Mouse (Mus musculus): ENCODE measurements around the gene Wwtr1. TPM values are rescaled to one million over a fixed set of nuclear protein-coding genes. Genes with fewer than 3 reads are reported as not detected.

The Wwtr1 gene
- polyA plus RNA-seq, 1 experiment from 2014 or later, result not detected

DNA sequence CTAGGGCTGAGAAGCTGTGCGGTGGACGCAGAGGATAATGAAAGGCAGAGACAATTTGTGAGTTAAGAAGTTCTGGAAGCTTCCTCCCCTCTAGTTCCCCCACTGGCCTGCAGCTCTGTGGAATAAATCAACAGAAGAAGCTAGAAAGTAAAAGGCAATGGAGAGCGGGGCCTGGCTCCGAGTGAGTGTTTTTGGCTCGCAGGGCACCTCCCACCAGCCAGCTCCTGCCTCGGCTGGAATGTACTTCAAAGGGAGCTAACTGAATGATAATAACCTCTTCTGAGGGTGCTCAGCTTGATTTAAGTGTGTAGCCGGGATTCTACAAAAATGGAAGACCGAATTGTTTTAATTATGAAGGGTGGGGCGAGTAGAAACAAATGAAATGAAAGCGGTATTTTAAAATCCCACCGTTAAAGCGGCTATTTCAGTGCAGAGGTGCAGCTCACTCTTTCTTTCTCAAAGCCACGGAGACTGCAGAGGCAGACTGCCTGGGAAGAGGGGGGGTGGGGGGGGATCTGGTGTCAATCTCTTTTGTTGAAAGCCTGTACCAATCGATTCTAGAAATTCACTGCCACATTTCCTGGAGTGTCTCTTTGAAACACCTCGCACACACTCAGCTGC lies 104.6 kb downstream of the Wwtr1 start:
- no peaks in the 10 kb centered on the region for H3K79me2 ChIP-seq (ENCODE audit: inconsistent target)
- no peaks in the 10 kb centered on the region for H3K36me3 ChIP-seq (ENCODE audit: inconsistent target)
- no peak overlapping the region for H3K27ac ChIP-seq
- H3K4me3 ChIP-seq (ENCODE audit: inconsistent target), result no peak overlapping the region
- 19% methylated on average over 15 of the region's 15 CpGs for WGBS (ENCODE audit: missing documents)

- Histone ChIP-seq H3K79me2 (ENCODE audit: inconsistent target) (no peaks in the 10 kb centered on the region), H3K36me3 (ENCODE audit: inconsistent target) (no peaks in the 10 kb centered on the region), H3K4me3 (ENCODE audit: inconsistent target) (no peak overlapping the region), H3K27ac (no peak overlapping the region)
- WGBS (ENCODE audit: missing documents), result 43% methylated on average over 5 of the region's 5 CpGs
Observed at GRCm38 (mm10) chr3:57470326-57470725, 105.4 kb downstream of the Wwtr1 start.

DNA sequence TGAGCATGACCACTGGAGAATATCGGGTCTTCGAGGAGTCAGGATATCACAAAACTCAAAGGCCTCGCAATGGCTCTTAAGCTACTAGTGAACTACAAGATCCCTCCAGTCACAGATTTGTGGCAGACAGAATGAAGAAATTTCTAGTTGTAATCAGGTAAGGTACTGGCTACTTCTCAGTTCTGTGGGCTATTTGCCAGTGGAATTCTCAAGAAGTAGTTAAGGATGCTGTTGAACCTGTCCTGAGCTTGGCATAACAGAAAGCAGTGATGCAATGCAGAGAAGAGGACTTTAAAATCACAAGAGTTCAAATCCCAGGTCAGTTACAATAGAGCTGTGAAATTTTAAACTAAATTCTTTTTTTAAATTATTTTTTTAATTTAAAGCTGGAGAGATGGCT lies 106.4 kb downstream of the Wwtr1 start:
- Histone ChIP-seq H3K27ac (no peak overlapping the region), H3K36me3 (ENCODE audit: inconsistent target) (no peaks in the 10 kb centered on the region), H3K4me3 (ENCODE audit: inconsistent target) (no peak overlapping the region), H3K79me2 (ENCODE audit: inconsistent target) (no peaks in the 10 kb centered on the region)
- WGBS (ENCODE audit: missing documents), result 93% methylated on average over 3 of the region's 3 CpGs

- H3K4me3 ChIP-seq (ENCODE audit: inconsistent target), result no peak overlapping the region
- 72% methylated on average over 3 of the region's 3 CpGs for WGBS (ENCODE audit: missing documents)
- H3K79me2 ChIP-seq (ENCODE audit: inconsistent target), result no peaks in the 10 kb centered on the region
- no peaks in the 10 kb centered on the region for H3K36me3 ChIP-seq (ENCODE audit: inconsistent target)
- H3K27ac ChIP-seq, result no peak overlapping the region
Observed at GRCm38 (mm10) chr3:57466289-57466688, 109.4 kb downstream of the Wwtr1 start.

DNA sequence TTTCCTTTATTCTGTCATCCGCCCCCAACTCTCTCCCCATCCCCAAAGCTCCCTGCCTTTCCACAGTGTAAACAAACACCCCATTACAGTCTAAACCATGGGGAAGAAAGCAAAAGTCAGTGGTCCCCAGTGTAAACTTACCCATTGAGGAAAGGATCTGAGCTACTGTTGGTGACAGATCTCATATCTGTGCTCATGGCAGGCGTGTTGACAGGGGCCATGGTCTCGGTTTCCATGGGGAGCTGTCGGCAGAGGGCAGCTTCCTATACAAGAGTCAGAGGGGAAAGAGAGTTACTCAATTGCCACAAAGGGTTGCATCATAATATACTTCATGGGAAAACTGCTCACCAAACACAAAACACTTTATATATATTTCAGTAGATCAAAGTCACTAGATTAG lies 112.4 kb downstream of the Wwtr1 start:
- no peaks in the 10 kb centered on the region for H3K36me3 ChIP-seq (ENCODE audit: inconsistent target)
- H3K27ac ChIP-seq, result no peak overlapping the region
- WGBS (ENCODE audit: missing documents), result 71% methylated on average over 4 of the region's 4 CpGs
- no peak overlapping the region for H3K4me3 ChIP-seq (ENCODE audit: inconsistent target)
- H3K79me2 ChIP-seq (ENCODE audit: inconsistent target), result no peaks in the 10 kb centered on the region

DNA sequence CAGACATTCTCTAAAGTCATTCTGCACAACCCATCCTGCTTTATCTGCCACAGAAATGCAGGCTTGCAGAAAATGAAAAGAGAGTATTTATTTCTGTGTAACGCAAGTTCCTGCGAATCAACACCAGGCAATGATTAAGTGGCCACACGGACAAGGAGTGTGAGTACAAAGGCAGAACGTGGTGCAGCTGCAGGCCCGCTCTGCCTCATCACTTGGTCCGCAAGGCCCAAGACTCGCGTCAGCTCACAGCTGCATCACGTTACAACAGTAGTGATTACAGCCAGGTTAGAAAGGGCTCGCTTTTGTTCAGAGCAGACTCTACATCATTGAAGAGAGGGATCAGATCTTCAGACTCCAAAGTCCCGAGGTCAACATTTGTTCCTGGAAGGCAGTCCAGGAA lies 117.1 kb downstream of the Wwtr1 start:
- 91% methylated on average over 11 of the region's 11 CpGs for WGBS (ENCODE audit: missing documents)
- Histone ChIP-seq H3K27ac (no peak overlapping the region), H3K79me2 (ENCODE audit: inconsistent target) (no peaks in the 10 kb centered on the region), H3K36me3 (ENCODE audit: inconsistent target) (no peaks in the 10 kb centered on the region), H3K4me3 (ENCODE audit: inconsistent target) (no peak overlapping the region)

GRCm38 (mm10) chr3:57448445-57448844 lies 127.3 kb downstream of the Wwtr1 start:
- no peak overlapping the region for H3K27ac ChIP-seq
- WGBS (ENCODE audit: missing documents), result 39% methylated on average over 5 of the region's 5 CpGs
- no peak overlapping the region for H3K4me3 ChIP-seq (ENCODE audit: inconsistent target)
- no peaks in the 10 kb centered on the region for H3K36me3 ChIP-seq (ENCODE audit: inconsistent target)
- H3K79me2 ChIP-seq (ENCODE audit: inconsistent target), result no peaks in the 10 kb centered on the region

DNA sequence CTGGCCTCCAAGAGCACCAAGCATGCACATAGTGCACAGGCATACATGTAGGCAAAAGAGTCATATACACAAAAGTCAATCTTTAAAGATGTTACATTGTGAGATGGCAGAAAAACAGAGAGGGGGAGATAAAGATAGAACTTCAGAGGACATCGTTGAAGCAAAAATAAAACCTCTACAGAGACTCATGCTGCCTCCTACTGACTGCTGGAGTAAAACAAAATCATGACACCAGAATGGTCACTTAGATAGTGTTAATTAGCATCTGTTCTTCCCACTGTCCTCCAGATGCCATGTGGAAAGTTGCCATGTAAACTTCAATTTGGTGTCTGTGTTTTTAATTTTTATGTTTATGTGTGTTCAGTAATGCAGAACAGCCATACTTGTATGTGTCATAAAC lies 127.8 kb downstream of the Wwtr1 start:
- Histone ChIP-seq H3K27ac (no peak overlapping the region), H3K36me3 (ENCODE audit: inconsistent target) (no peaks in the 10 kb centered on the region), H3K4me3 (ENCODE audit: inconsistent target) (no peak overlapping the region), H3K79me2 (ENCODE audit: inconsistent target) (no peaks in the 10 kb centered on the region)
- 44% methylated on average over 1 of the region's 1 CpGs for WGBS (ENCODE audit: missing documents)

DNA sequence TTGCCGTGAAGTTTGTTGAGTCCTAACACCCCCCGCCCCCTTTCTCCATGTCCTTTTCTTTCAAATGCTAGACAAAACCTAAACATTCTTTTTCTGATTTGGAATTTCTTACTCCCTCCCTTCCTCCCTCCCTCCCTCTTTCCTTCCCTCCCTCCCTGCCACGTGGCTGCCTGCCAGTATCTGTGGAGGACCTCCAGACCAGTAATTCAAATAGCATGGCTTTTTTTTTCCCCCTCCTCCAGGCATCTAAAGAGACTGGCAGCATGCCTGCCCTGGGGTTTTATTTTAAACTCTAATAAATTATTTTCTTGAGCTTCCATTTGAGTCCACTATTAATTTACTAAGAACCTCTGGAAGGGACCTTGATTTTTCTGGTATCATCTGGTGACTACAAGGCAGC lies 130.0 kb downstream of the Wwtr1 start:
- Histone ChIP-seq H3K79me2 (ENCODE audit: inconsistent target) (no peaks in the 10 kb centered on the region), H3K36me3 (ENCODE audit: inconsistent target) (no peaks in the 10 kb centered on the region), H3K27ac (no peak overlapping the region), H3K4me3 (ENCODE audit: inconsistent target) (no peak overlapping the region)
- 67% methylated on average over 3 of the region's 3 CpGs for WGBS (ENCODE audit: missing documents)

DNA sequence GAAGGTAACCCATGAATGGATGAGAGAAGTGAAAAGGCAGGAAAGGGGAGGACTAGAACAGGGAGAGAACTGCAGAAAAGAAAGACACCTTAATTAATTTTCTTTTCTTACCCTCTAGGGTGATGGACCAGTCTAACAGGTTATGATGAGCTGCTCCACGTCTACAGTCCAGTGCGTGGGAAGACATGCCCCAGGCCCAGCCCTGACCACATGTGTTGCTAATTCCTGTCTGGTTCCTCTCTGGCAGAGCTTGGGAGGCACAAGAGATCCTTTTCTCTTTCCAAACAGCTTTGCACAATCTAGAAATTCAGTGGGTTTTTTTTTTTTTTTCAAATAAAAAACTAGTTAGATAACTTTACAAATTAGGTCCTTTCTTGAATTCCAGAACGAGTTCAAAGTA lies 134.8 kb downstream of the Wwtr1 start:
- WGBS (ENCODE audit: missing documents), result 97% methylated on average over 3 of the region's 3 CpGs
- no peak overlapping the region for H3K4me3 ChIP-seq (ENCODE audit: inconsistent target)
- no peak overlapping the region for H3K27ac ChIP-seq
- no peaks in the 10 kb centered on the region for H3K79me2 ChIP-seq (ENCODE audit: inconsistent target)
- no peaks in the 10 kb centered on the region for H3K36me3 ChIP-seq (ENCODE audit: inconsistent target)

- Histone ChIP-seq H3K36me3 (ENCODE audit: inconsistent target) (no peaks in the 10 kb centered on the region), H3K4me3 (ENCODE audit: inconsistent target) (no peak overlapping the region), H3K79me2 (ENCODE audit: inconsistent target) (no peaks in the 10 kb centered on the region), H3K27ac (no peak overlapping the region)
- WGBS (ENCODE audit: missing documents), result 56% methylated on average over 8 of the region's 8 CpGs
Observed at GRCm38 (mm10) chr3:57435364-57435763, 140.3 kb downstream of the Wwtr1 start.

GRCm38 (mm10) chr3:57431706-57432105 lies 144.0 kb downstream of the Wwtr1 start:
- Histone ChIP-seq H3K79me2 (ENCODE audit: inconsistent target) (no peaks in the 10 kb centered on the region), H3K27ac (no peak overlapping the region), H3K36me3 (ENCODE audit: inconsistent target) (no peaks in the 10 kb centered on the region), H3K4me3 (ENCODE audit: inconsistent target) (no peak overlapping the region)
- 66% methylated on average over 3 of the region's 3 CpGs for WGBS (ENCODE audit: missing documents)

- Histone ChIP-seq H3K4me3 (ENCODE audit: inconsistent target) (no peak overlapping the region), H3K36me3 (ENCODE audit: inconsistent target) (no peaks in the 10 kb centered on the region), H3K79me2 (ENCODE audit: inconsistent target) (no peaks in the 10 kb centered on the region), H3K27ac (no peak overlapping the region)
- WGBS (ENCODE audit: missing documents), result 55% methylated on average over 4 of the region's 4 CpGs
Observed at GRCm38 (mm10) chr3:57429486-57429885, 146.2 kb downstream of the Wwtr1 start.

GRCm38 (mm10) chr3:57428682-57429464 lies 146.8 kb downstream of the Wwtr1 start:
- H3K79me2 ChIP-seq (ENCODE audit: inconsistent target), result no peaks in the 10 kb centered on the region
- WGBS (ENCODE audit: missing documents), result 55% methylated on average over 5 of the region's 5 CpGs
- H3K36me3 ChIP-seq (ENCODE audit: inconsistent target), result no peaks in the 10 kb centered on the region
- H3K4me3 ChIP-seq (ENCODE audit: inconsistent target), result no peak overlapping the region
- no peak overlapping the region for H3K27ac ChIP-seq

DNA sequence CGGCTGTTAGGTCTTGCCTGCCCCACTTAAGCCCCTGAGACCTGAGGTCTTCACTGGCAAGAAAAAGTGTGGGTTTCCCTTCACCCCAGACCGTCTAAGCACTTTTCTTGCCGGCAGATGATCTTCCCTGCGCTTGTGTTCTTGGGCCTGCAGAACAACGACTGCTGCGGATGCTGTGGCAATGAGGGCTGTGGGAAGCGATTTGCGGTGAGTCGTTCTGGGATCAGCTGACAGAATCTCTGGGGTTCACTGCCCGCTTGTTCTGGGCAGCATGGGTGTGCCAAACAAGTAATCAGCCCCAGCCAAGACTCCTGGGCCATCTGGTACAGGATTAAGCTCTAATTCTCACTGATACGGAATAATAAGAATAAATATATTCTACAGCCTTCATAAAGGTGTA lies 149.4 kb downstream of the Wwtr1 start:
- H3K27ac ChIP-seq, result no peak overlapping the region
- H3K36me3 ChIP-seq (ENCODE audit: inconsistent target), result no peaks in the 10 kb centered on the region
- no peak overlapping the region for H3K4me3 ChIP-seq (ENCODE audit: inconsistent target)
- WGBS (ENCODE audit: missing documents), result 84% methylated on average over 11 of the region's 11 CpGs
- no peaks in the 10 kb centered on the region for H3K79me2 ChIP-seq (ENCODE audit: inconsistent target)
